Mouse (Mus musculus): ENCODE data around the gene Cxcl3. TPM values are rescaled to one million over a fixed set of nuclear protein-coding genes. Genes with fewer than 3 reads are reported as not detected.

Gene Cxcl3
- 0.05 TPM in 1 of 2 replicates, not detected in the other for polyA plus RNA-seq (2012)

DNA sequence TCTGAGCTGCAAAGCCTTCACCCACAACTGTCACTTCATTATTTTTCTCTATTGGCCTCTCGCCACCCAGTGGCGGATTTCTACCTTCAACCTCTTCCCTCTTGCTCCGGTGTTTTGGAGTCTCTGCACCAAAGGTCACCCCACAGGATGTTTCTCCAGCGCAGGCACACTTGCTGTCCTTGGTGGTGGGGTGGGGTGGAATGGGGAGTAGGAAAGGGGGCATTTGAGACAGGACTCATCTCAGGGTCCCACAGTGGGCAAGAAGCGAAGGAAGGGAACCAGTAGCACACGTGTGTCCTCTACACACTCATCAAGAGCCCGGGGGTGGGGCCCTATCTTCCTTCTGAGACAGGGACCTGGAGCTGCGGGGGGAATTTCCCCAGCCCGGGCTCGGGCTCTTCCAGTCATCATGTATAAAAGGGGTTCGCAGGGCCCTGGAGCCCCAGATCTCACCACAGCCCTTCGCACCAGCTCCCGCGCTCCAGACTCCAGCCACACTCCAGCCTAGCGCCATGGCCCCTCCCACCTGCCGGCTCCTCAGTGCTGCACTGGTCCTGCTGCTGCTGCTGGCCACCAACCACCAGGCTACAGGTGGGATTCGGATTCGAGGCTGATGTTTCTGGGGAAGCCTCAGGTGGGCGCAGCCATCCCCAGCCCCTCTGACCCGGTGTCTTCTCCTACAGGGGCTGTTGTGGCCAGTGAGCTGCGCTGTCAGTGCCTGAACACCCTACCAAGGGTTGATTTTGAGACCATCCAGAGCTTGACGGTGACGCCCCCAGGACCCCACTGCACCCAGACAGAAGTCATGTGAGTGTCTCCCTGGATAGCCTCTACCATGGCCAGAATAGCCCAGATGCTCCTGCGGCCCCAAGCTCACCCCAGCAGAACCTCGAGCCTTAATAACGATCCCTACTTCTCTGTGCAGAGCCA is at the start of gene Cxcl3:
Gene Cxcl3 (plus strand): TSS at position 445 of the 930 bp plus-strand sequence.
- TF ChIP-seq GATA1 (IDR thresholded peaks at IDR 0.05; ENCODE audit: low read length): no peak

DNA sequence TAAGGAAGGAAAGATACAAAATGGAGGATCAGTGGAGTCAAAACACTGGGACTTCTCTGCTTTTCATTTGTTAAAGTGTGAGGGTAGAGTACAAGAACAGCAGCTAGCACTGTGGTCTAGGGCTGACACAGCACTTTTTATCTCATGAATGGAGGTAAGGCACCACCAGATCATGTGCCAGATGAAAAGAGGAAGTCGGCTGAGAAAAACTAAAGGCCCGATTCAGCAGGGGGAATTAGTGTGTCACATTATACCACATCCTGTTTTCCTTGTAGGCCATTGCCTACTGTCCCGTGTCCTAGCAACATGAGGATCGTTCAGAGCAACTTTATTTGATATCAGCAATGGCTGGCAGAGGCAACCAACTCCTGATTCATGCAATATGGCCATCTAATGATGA is 43.9 kb upstream of the Cxcl3 start:
- peak; percentile 25 for TF ChIP-seq GATA1 (IDR thresholded peaks at IDR 0.05; ENCODE audit: low read length)

- no peak for TF ChIP-seq GATA1 (IDR thresholded peaks at IDR 0.05; ENCODE audit: low read length)
Observed at GRCm38 (mm10) chr5:90753934-90754333, 32.0 kb upstream of the Cxcl3 start.

DNA sequence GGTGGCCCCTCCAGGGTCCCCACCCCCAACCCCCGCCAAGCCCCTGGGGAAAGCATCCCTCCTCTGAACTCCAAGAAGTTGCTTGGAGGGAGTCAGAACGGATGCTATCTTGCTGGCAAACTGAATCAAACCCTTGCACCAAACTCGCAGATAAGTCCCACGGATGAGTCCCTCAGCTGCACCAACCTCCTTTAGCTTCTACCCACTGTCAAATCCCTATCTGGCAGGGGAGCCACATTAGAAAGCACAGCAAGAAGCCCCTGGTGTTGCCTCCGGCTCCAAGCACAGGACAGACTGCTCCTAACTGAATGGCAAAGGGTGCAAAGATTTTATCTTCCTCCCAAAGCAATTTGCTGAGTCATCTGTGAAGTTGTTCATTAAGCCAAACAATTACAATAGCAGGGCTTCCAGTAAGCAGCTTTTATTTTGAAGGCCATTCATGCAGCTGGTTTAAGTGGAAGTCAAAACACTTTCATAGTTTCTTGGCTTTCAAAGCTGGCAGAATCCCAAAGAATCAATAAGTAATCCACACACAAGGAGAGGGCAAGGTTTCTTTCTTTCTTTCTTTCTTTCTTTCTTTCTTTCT is 27.8 kb upstream of the Cxcl3 start:
- TF ChIP-seq GATA1 (IDR thresholded peaks at IDR 0.05; ENCODE audit: low read length): no peak

- TF ChIP-seq GATA1 (IDR thresholded peaks at IDR 0.05; ENCODE audit: low read length): no peak
Observed at GRCm38 (mm10) chr5:90759077-90760065, 26.5 kb upstream of the Cxcl3 start, which contains the start of gene Cxcl5. Gene Cxcl5 (plus strand): TSS chr5:90759360.

DNA sequence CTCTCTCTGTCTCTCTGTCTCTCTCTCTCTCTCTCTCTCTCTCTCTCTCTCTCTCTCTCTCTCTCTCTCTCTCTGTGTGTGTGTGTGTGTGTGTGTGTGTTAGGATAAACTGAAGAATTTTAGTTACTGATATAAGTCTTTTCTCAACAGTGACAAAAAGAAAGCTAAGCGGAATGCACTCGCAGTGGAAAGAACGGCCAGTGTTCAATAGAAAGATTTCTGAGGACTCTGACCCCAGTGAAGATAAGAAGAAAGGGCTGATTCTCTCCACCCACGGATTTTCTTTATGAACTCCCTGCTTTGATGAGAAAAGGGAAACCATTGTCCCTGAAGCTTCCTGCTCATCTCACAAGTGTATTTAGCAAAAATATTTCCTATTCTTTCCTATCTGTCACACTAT is 25.6 kb upstream of the Cxcl3 start:
- no peak for TF ChIP-seq GATA1 (IDR thresholded peaks at IDR 0.05; ENCODE audit: low read length)

GRCm38 (mm10) chr5:90760844-90761243 is 25.1 kb upstream of the Cxcl3 start:
- no peak for TF ChIP-seq GATA1 (IDR thresholded peaks at IDR 0.05; ENCODE audit: low read length)

GRCm38 (mm10) chr5:90761834-90762233 is 24.1 kb upstream of the Cxcl3 start:
- TF ChIP-seq GATA1 (IDR thresholded peaks at IDR 0.05; ENCODE audit: low read length): no peak

DNA sequence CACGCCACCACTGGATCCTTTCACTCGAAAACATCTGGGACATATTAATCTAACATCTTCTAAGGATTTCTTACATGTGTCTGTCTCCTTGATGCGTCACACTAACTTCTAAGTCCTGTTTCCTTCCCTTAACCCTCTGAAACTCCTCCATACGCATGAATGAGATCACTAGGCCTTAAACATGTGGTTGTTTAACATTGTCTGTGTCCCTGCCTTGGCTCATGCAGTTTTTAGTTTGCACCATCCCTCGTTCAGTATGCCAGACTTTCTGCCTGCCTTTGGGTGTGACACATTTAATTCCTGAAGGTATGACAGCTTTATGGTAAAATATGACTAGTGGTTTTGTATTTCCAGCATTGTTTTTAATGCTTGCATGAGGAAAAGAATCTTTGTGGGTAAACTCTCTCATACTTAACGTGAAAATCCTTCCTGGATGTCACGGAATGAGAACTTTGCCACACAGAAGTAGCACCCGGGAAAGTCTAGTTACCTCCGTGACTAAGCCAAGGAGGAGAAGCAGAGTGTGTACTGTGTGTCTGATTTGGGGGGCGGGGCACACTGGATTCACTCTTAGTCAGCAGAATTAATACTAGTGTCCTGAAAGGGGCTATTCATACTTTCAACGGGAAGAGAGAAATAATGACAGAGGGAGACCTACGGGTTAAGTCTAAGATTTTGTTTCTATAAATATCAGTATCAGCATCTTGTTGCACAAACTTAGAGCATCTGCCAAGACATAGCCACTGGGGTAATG is 21.8 kb upstream of the Cxcl3 start:
- TF ChIP-seq GATA1 (IDR thresholded peaks at IDR 0.05; ENCODE audit: low read length): no peak

- TF ChIP-seq GATA1 (IDR thresholded peaks at IDR 0.05; ENCODE audit: low read length): no peak
Observed at GRCm38 (mm10) chr5:90765821-90766606, 19.9 kb upstream of the Cxcl3 start.

DNA sequence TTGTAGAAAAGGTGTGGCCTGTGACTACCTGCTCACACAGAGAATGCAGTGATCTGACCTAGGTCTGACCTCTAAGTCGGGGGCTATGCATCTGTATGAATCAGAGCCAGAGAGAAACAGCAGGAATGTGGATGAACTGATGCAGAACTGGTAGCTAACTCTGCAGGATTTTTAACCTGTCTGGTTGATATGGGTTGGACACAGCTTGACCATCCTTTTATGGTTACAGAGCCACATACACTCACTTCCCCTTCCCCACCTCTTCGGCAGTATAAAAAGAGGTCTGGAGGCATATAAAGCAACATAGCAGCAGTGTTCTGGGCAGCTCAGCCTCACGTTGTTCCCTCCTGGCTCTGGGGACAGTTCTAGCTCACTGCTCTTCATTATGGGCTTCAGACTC is 17.7 kb upstream of the Cxcl3 start, which contains the start of gene Ppbp:
Gene Ppbp (plus strand): TSS at position 301 of the 400 bp plus-strand sequence.
- TF ChIP-seq GATA1 (IDR thresholded peaks at IDR 0.05; ENCODE audit: low read length): no peak

DNA sequence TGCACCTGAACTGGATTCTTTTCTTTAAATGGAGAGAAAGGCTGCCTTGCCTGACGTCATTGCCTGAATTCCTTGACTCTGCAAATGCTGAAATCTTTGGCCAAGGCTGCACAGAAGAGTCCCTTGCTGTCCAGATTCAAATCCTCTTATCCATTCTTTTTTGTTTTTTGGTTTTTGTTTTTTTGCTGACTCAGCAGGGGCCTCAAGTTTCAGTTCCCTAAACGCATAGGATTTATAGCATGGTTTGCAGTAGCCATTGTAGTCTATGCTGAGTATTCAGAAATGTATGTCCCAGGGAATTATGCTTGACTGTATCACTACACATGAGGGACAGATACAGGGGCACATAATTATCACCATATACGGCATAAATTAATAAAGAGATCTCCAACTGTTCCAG is 14.5 kb upstream of the Cxcl3 start:
- TF ChIP-seq GATA1 (IDR thresholded peaks at IDR 0.05; ENCODE audit: low read length): no peak

DNA sequence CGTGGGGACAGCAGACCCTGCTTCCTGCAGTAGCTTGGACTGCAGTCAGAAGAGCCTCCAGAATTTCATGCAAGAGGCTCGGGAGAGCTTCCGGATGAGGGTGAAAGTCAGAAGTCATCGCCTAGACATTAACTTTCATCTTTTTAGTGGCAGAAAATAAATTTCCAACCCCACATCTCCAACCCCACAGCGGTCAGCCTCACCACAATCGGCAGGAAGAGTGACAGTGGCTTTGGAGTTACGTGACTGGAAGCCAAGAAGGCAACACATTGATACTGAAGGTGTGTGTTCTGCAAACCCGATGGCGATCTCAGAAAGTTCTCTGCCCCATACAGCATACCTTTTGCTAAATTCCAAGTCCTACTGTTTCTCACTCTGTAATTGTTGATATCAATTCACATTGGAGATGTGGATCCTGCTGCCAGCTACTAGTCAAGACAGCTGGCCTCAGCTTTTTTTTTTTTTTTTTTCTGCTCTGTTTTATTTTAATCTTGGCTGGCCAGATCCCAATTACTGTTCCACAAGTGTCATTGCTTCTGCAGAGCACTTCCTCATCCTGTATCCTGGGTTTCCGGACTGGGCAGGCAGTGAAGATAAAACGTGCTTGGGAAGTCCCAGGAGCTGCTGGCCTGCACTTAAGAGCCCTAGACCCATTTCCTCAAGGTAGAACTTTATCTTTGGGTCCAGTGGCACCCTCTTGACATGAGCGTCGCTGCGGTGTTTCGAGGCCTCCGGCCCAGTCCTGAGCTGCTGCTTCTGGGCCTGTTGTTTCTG is 13.8 kb upstream of the Cxcl3 start, which contains the start of gene Pf4:
Gene Pf4 (plus strand): TSS at position 556 of the 774 bp plus-strand sequence.
- TF ChIP-seq GATA1 (IDR thresholded peaks at IDR 0.05; ENCODE audit: low read length): no peak
